Mouse (Mus musculus) retina, adult 2 months (tissue): ENCODE results near the gene Trim9.

Experiments used
- DNase-seq: peaks from one replicate; pipeline ENCODE4 v3.0.0-alpha.2; 2012; ENCODE audit warnings: low read depth, low spot score

Gene Trim9

GRCm38 (mm10) chr12:70347202-70347841 is at the start of gene Trim9:
TSS of gene Trim9 (minus strand) at chr12:70347614.
- DNase-seq, result peak; percentile 95

GRCm38 (mm10) chr12:70395061-70395460 is 47.6 kb upstream of the Trim9 start:
- no peak for DNase-seq

- DNase-seq, result no peak
Observed at GRCm38 (mm10) chr12:70391236-70391635, 43.8 kb upstream of the Trim9 start.

- DNase-seq, result no peak
Observed at GRCm38 (mm10) chr12:70374976-70375375, 27.6 kb upstream of the Trim9 start.

- no peak for DNase-seq
Observed at GRCm38 (mm10) chr12:70372874-70373273, 25.5 kb upstream of the Trim9 start.

GRCm38 (mm10) chr12:70369348-70369747 is 21.9 kb upstream of the Trim9 start:
- no peak for DNase-seq

GRCm38 (mm10) chr12:70368820-70369219 is 21.4 kb upstream of the Trim9 start:
- no peak for DNase-seq

GRCm38 (mm10) chr12:70367326-70368248 is 20.2 kb upstream of the Trim9 start:
- peak; percentile 73 for DNase-seq

GRCm38 (mm10) chr12:70363016-70363415 is 15.6 kb upstream of the Trim9 start:
- no peak for DNase-seq

- no peak for DNase-seq
Observed at GRCm38 (mm10) chr12:70360276-70360675, 12.9 kb upstream of the Trim9 start.

GRCm38 (mm10) chr12:70359443-70359842 is 12.0 kb upstream of the Trim9 start:
- no peak for DNase-seq

GRCm38 (mm10) chr12:70354926-70355325 is 7.5 kb upstream of the Trim9 start:
- no peak for DNase-seq

GRCm38 (mm10) chr12:70350490-70350889 is 3.1 kb upstream of the Trim9 start:
- no peak for DNase-seq

- no peak for DNase-seq
Observed at GRCm38 (mm10) chr12:70349788-70350187, 2.4 kb upstream of the Trim9 start.

- DNase-seq, result no peak
Observed at GRCm38 (mm10) chr12:70348026-70348425, 612 bp upstream of the Trim9 start.

GRCm38 (mm10) chr12:70346139-70347026 is 1.0 kb downstream of the Trim9 start:
- peak; percentile 53 for DNase-seq

- DNase-seq, result no peak
Observed at GRCm38 (mm10) chr12:70345531-70346138, 1.8 kb downstream of the Trim9 start.

GRCm38 (mm10) chr12:70335176-70335575 is 12.2 kb downstream of the Trim9 start:
- DNase-seq, result no peak

GRCm38 (mm10) chr12:70333253-70333805 is 14.1 kb downstream of the Trim9 start:
- no peak for DNase-seq

- no peak for DNase-seq
Observed at GRCm38 (mm10) chr12:70329059-70329458, 18.4 kb downstream of the Trim9 start.

- DNase-seq, result no peak
Observed at GRCm38 (mm10) chr12:70326956-70327355, 20.5 kb downstream of the Trim9 start.
